In the genomic region with DNA sequence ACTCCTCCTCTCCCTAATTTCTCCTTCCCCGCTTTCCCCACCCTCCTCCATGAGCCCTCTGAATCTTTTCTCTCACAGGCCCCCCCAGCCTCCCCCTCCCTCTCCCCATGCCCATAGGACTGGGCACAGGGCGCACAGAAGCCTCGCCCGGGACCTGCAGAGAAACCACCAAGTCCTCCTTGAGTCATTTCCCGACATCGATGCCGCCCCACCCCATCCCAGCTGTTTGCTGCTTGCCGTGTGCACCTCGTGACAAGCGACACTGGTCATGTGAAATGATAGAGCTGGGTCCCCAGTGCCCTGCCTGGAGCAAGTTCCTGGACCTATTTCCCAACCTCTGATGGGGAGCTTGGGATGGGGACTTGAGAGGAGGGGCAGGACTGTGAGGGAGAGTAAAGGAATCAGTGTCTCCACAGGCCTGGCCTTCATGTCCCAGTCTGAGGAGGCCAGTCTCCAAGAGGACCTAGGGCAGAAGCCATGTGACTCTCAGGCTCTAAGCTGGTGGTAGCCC, we compare ENCODE assay signal across 7 mouse cellular contexts. TPM values are rescaled to one million over a fixed set of nuclear protein-coding genes. Genes with fewer than 3 reads are reported as not detected.
DNase-seq lines count a peak whose midpoint lies in the region; ATAC-seq and TF ChIP-seq lines count a peak whose summit lies in the region.

No protein-coding gene starts in this region.

- H3K27ac ChIP-seq in forebrain, postnatal 0 days (ENCODE audit: low read depth, low read length) = peak overlapping the region; percentile 77
- H3K27ac ChIP-seq in hindbrain, embryonic 11.5 days (ENCODE audit: low read depth, low read length) = peak overlapping the region; percentile 77
- peak overlapping the region; percentile 55 for H3K27ac ChIP-seq in lung, embryonic 16.5 days (ENCODE audit: low read length)
- H3K27ac ChIP-seq in neural tube, embryonic 13.5 days (replicated peaks) = peak overlapping the region; percentile 85

- no peak overlapping the region for H3K9ac ChIP-seq in forebrain, postnatal 0 days
- no peak overlapping the region for H3K9ac ChIP-seq in hindbrain, embryonic 11.5 days (ENCODE audit: low read depth, low read length)
- no peak overlapping the region for H3K9ac ChIP-seq in lung, embryonic 16.5 days (ENCODE audit: low read length)
- no peak overlapping the region for H3K9ac ChIP-seq in neural tube, embryonic 13.5 days

- H3K4me2 ChIP-seq in forebrain, postnatal 0 days (ENCODE audit: low read depth) = no peak overlapping the region
- H3K4me2 ChIP-seq in hindbrain, embryonic 11.5 days (replicated peaks; ENCODE audit: low read depth, low read length) = no peak overlapping the region
- no peak overlapping the region for H3K4me2 ChIP-seq in lung, embryonic 16.5 days (ENCODE audit: low read depth, low read length)
- H3K4me2 ChIP-seq in neural tube, embryonic 13.5 days = peak overlapping the region; percentile 7; the same call in 1 of the 2 replicates

- H3K9me3 ChIP-seq in forebrain, postnatal 0 days (ENCODE audit: low read length) = no peaks in the 10 kb centered on the region
- H3K9me3 ChIP-seq in hindbrain, embryonic 11.5 days (ENCODE audit: control insufficient read depth, low read length) = no peaks in the 10 kb centered on the region
- no peaks in the 10 kb centered on the region for H3K9me3 ChIP-seq in lung, embryonic 16.5 days (ENCODE audit: control insufficient read depth, low read length)
- no peaks in the 10 kb centered on the region for H3K9me3 ChIP-seq in neural tube, embryonic 13.5 days

- H3K27me3 ChIP-seq in forebrain, postnatal 0 days (ENCODE audit: insufficient read depth, low read length) = no peaks in the 10 kb centered on the region
- no peaks in the 10 kb centered on the region for H3K27me3 ChIP-seq in hindbrain, embryonic 11.5 days (ENCODE audit: control insufficient read depth, insufficient read depth, low read length)
- H3K27me3 ChIP-seq in lung, embryonic 16.5 days (ENCODE audit: control insufficient read depth, insufficient read depth, low read depth, low read length) = no peaks in the 10 kb centered on the region
- no peaks in the 10 kb centered on the region for H3K27me3 ChIP-seq in neural tube, embryonic 13.5 days

- peak; percentile 67 for DNase-seq in CD4-positive, CD25-positive, alpha-beta regulatory T cell, adult 2 months (ENCODE audit: low read depth, low spot score)
- DNase-seq in ZHBTc4 (ENCODE audit: low read depth, low spot score) = peak; percentile 49
- no peak for DNase-seq in forebrain, postnatal 0 days
- DNase-seq in hindbrain, embryonic 11.5 days (ENCODE audit: low spot score) = peak; percentile 34
- no peak for DNase-seq in c-Kit-positive CD71-positive TER-119-positive erythroid progenitor cells, embryonic 14.5 days (ENCODE audit: low spot score)

- H3K4me3 ChIP-seq in forebrain, postnatal 0 days (ENCODE audit: low read depth, low read length) = no peak overlapping the region
- H3K4me3 ChIP-seq in hindbrain, embryonic 11.5 days (ENCODE audit: low read depth, low read length) = no peak overlapping the region
- H3K4me3 ChIP-seq in lung, embryonic 16.5 days (ENCODE audit: low read length) = no peak overlapping the region
- no peak overlapping the region for H3K4me3 ChIP-seq in neural tube, embryonic 13.5 days

- peak; percentile 51 for ATAC-seq in forebrain, postnatal 0 days
- ATAC-seq in hindbrain, embryonic 11.5 days (ENCODE audit: low FRiP score) = peak; percentile 49
- peak; percentile 15; the same call in 1 of the 2 replicates for ATAC-seq in lung, embryonic 16.5 days (ENCODE audit: low read depth)
- peak; percentile 67 for ATAC-seq in neural tube, embryonic 13.5 days (ENCODE audit: low read depth)

- H3K4me1 ChIP-seq in forebrain, postnatal 0 days (ENCODE audit: insufficient read depth) = peaks cover 14% of the 10 kb centered on the region
- H3K4me1 ChIP-seq in hindbrain, embryonic 11.5 days (replicated peaks; ENCODE audit: control insufficient read depth, insufficient read depth, low read length) = peaks cover 14% of the 10 kb centered on the region
- peaks cover 40% of the 10 kb centered on the region for H3K4me1 ChIP-seq in lung, embryonic 16.5 days (replicated peaks; ENCODE audit: control insufficient read depth, insufficient read depth, low read length)
- H3K4me1 ChIP-seq in neural tube, embryonic 13.5 days (replicated peaks) = peaks cover 39% of the 10 kb centered on the region

- no peaks in the 10 kb centered on the region for H3K36me3 ChIP-seq in forebrain, postnatal 0 days (ENCODE audit: insufficient read depth)
- no peaks in the 10 kb centered on the region; the same call in 1 of the 2 replicates for H3K36me3 ChIP-seq in hindbrain, embryonic 11.5 days (ENCODE audit: control insufficient read depth, insufficient read depth, low read length)
- H3K36me3 ChIP-seq in lung, embryonic 16.5 days (ENCODE audit: control insufficient read depth, insufficient read depth, low read length) = peaks cover 4% of the 10 kb centered on the region; the same call in 1 of the 2 replicates
- H3K36me3 ChIP-seq in neural tube, embryonic 13.5 days = peaks cover 9% of the 10 kb centered on the region

- TF ChIP-seq CTCF in forebrain, postnatal 0 days (IDR thresholded peaks at IDR 0.05; ENCODE audit: low read depth) = no peak

- 34% methylated on average over 10 of the region's 10 CpGs for WGBS in forebrain, postnatal 0 days
- WGBS in hindbrain, embryonic 11.5 days = 68% methylated on average over 10 of the region's 10 CpGs
- WGBS in lung, embryonic 16.5 days = 56% methylated on average over 10 of the region's 10 CpGs
- 52% methylated on average over 10 of the region's 10 CpGs for WGBS in neural tube, embryonic 13.5 days

RNA-seq across cellular contexts. Expression of gene Rasa3, which starts 53.4 kb away (rescaled TPM):
- 49.7 and 51.3 TPM in 2 replicates for total RNA-seq in forebrain, postnatal 0 days (2014; rRNA removed)
- 16.6 and 24.3 TPM in 2 replicates for polyA plus RNA-seq in forebrain, postnatal 0 days (2015; fragmentation: Nextera tagmentation; extraction: Ambion mirVana)
- polyA plus RNA-seq in hindbrain, embryonic 11.5 days (2014; fragmentation: Nextera tagmentation; extraction: Ambion mirVana) = 19.4 and 24.3 TPM in 2 replicates
- 48.7 and 50.7 TPM in 2 replicates for polyA plus RNA-seq in lung, embryonic 16.5 days (2015; fragmentation: Nextera tagmentation; extraction: Ambion mirVana)
- polyA plus RNA-seq in neural tube, embryonic 13.5 days (2015; fragmentation: Nextera tagmentation; extraction: Ambion mirVana) = 28.3 and 30.7 TPM in 2 replicates

Comparison
In these comparisons a context has a peak if more than half of its experiments do, and no peak if none do; other contexts are left out.
1. DNase-seq: peak in CD4-positive, CD25-positive, alpha-beta regulatory T cell, adult 2 months (single experiment), ZHBTc4 (single experiment) and hindbrain, embryonic 11.5 days (single experiment); none in forebrain, postnatal 0 days (single experiment) and c-Kit-positive CD71-positive TER-119-positive erythroid progenitor cells, embryonic 14.5 days (single experiment).
2. ATAC-seq: peak in every context shown above with its lines; median percentile 67 in neural tube, embryonic 13.5 days; 51 in forebrain, postnatal 0 days; 49 in hindbrain, embryonic 11.5 days; 15 in lung, embryonic 16.5 days.
3. Peak in every context shown above with its lines, with median percentiles within 50 percentile points of each other: H3K27ac ChIP-seq.